8 mouse cellular contexts compared by ENCODE assay signal in genomic region chr2:155472671-155473569, GRCm38 (mm10). TPM values are rescaled to one million over a fixed set of nuclear protein-coding genes. Genes with fewer than 3 reads are reported as not detected.
DNase-seq lines count a peak whose midpoint lies in the region; ATAC-seq and TF ChIP-seq lines count a peak whose summit lies in the region.

No protein-coding gene starts in this region.

- peak; percentile 43 to 45 for DNase-seq in B cell, adult 2 months
- DNase-seq in adrenal gland, postnatal 10 days: peak; percentile 70
- peak; percentile 52 for DNase-seq in embryonic facial prominence, embryonic 11.5 days (ENCODE audit: low spot score)
- DNase-seq in heart, adult 2 months: peak; percentile 45 to 66
- DNase-seq in kidney, adult 11 months: peak; percentile 58
- peak; percentile 60 for DNase-seq in liver, embryonic 11.5 days (ENCODE audit: low spot score)

- no peaks in the 10 kb centered on the region; the same call in 1 of the 2 replicates for H3K4me1 ChIP-seq in embryonic facial prominence, embryonic 11.5 days (ENCODE audit: control insufficient read depth, insufficient read depth, low read length)
- H3K4me1 ChIP-seq in heart, adult 2 months (ENCODE audit: control insufficient read depth, insufficient read depth, low read length): peaks cover 4% of the 10 kb centered on the region
- H3K4me1 ChIP-seq in liver, embryonic 11.5 days (replicated peaks; ENCODE audit: control insufficient read depth, insufficient read depth, low read length): peaks cover 11% of the 10 kb centered on the region
- H3K4me1 ChIP-seq in stomach, embryonic 16.5 days (ENCODE audit: control insufficient read depth, insufficient read depth, low read length): peaks cover 4% of the 10 kb centered on the region; the same call in 1 of the 2 replicates

- H3K27ac ChIP-seq in embryonic facial prominence, embryonic 11.5 days (replicated peaks; ENCODE audit: low read depth, low read length): peak overlapping the region; percentile 77
- H3K27ac ChIP-seq in heart, adult 2 months: peak overlapping the region; percentile 83
- H3K27ac ChIP-seq in liver, embryonic 11.5 days (ENCODE audit: low read depth, low read length): peak overlapping the region; percentile 81
- H3K27ac ChIP-seq in stomach, embryonic 16.5 days (ENCODE audit: low read length): peak overlapping the region; percentile 89

- no peak for TF ChIP-seq EP300 in heart, adult 2 months (IDR thresholded peaks at IDR 0.05; ENCODE audit: insufficient read depth, low read depth, low read length)

- intact Hi-C loops in heart, adult 2 months (cut with DNase I): loop anchor here (2.0 to 5.0 kb wide), 2 partner anchors 44 to 116 kb away; partner anchors contain the start of genes Acss2 and Pigu

- peak overlapping the region; percentile 96 for H3K9ac ChIP-seq in embryonic facial prominence, embryonic 11.5 days (replicated peaks; ENCODE audit: low read length)
- peak overlapping the region; percentile 97 for H3K9ac ChIP-seq in heart, adult 2 months (ENCODE audit: low read depth, low read length)
- H3K9ac ChIP-seq in liver, embryonic 11.5 days (ENCODE audit: low read depth, low read length): peak overlapping the region; percentile 93
- H3K9ac ChIP-seq in stomach, embryonic 16.5 days (ENCODE audit: low read length): peak overlapping the region; percentile 99

- no peak for TF ChIP-seq POLR2A in heart, adult 2 months (IDR thresholded peaks at IDR 0.05; ENCODE audit: insufficient read depth, low read depth, low read length)

- H3K27me3 ChIP-seq in embryonic facial prominence, embryonic 11.5 days (ENCODE audit: control insufficient read depth, insufficient read depth, low read length): no peaks in the 10 kb centered on the region
- no peaks in the 10 kb centered on the region for H3K27me3 ChIP-seq in heart, adult 2 months (ENCODE audit: control insufficient read depth, insufficient read depth, low read length)
- no peaks in the 10 kb centered on the region for H3K27me3 ChIP-seq in liver, embryonic 11.5 days (replicated peaks; ENCODE audit: control insufficient read depth, insufficient read depth, low read length)
- H3K27me3 ChIP-seq in stomach, embryonic 16.5 days (ENCODE audit: control insufficient read depth, insufficient read depth, low read length): no peaks in the 10 kb centered on the region

- ATAC-seq in embryonic facial prominence, embryonic 11.5 days (replicated peaks; ENCODE audit: insufficient number of reproducible peaks, low FRiP score, low TSS enrichment, low read depth): peak; percentile 75
- ATAC-seq in liver, embryonic 11.5 days (replicated peaks; ENCODE audit: low FRiP score): peak; percentile 62
- ATAC-seq in monocyte, adult 5-6 weeks (replicated peaks; ENCODE audit: insufficient number of reproducible peaks, low FRiP score, low TSS enrichment, poor library complexity, severe bottlenecking): peak; percentile 56
- ATAC-seq in stomach, embryonic 16.5 days (ENCODE audit: insufficient read depth, low FRiP score): peak; percentile 47; the same call in 1 of the 2 replicates

- peaks cover 3% of the 10 kb centered on the region; the same call in 1 of the 2 replicates for H3K79me2 ChIP-seq in heart, adult 2 months (replicated peaks; ENCODE audit: control insufficient read depth, insufficient read depth, low read length)

- TF ChIP-seq CTCF in heart, adult 2 months (IDR thresholded peaks at IDR 0.05): no peak

- under 1% methylated on average over 52 of the region's 71 CpGs for WGBS in embryonic facial prominence, embryonic 11.5 days
- 5% methylated on average over 59 of the region's 71 CpGs for WGBS in heart, adult 2 months
- WGBS in liver, embryonic 11.5 days: 1% methylated on average over 51 of the region's 71 CpGs
- WGBS in stomach, embryonic 16.5 days: 0% methylated on average over 40 of the region's 71 CpGs

- no peaks in the 10 kb centered on the region for H3K9me3 ChIP-seq in embryonic facial prominence, embryonic 11.5 days (replicated peaks; ENCODE audit: control insufficient read depth, low read length)
- H3K9me3 ChIP-seq in liver, embryonic 11.5 days (ENCODE audit: control insufficient read depth, low read length): no peaks in the 10 kb centered on the region
- no peaks in the 10 kb centered on the region for H3K9me3 ChIP-seq in stomach, embryonic 16.5 days (replicated peaks; ENCODE audit: control insufficient read depth, low read length)

- H3K4me2 ChIP-seq in embryonic facial prominence, embryonic 11.5 days (ENCODE audit: low read depth, low read length): peak overlapping the region; percentile 60
- peak overlapping the region; percentile 96 for H3K4me2 ChIP-seq in liver, embryonic 11.5 days
- peak overlapping the region; percentile 80 for H3K4me2 ChIP-seq in stomach, embryonic 16.5 days (ENCODE audit: low read depth, low read length)

- peak overlapping the region; percentile 83 for H3K4me3 ChIP-seq in embryonic facial prominence, embryonic 11.5 days (ENCODE audit: low read depth, low read length)
- H3K4me3 ChIP-seq in heart, adult 2 months: peak overlapping the region; percentile 77
- H3K4me3 ChIP-seq in liver, embryonic 11.5 days (ENCODE audit: low read depth, low read length): peak overlapping the region; percentile 88
- H3K4me3 ChIP-seq in stomach, embryonic 16.5 days (replicated peaks; ENCODE audit: low read length): peak overlapping the region; percentile 87

- H3K36me3 ChIP-seq in embryonic facial prominence, embryonic 11.5 days (replicated peaks; ENCODE audit: control insufficient read depth, insufficient read depth, low read depth, low read length): no peaks in the 10 kb centered on the region
- H3K36me3 ChIP-seq in heart, adult 2 months (ENCODE audit: control insufficient read depth, insufficient read depth, low read length): peaks cover 10% of the 10 kb centered on the region
- no peaks in the 10 kb centered on the region for H3K36me3 ChIP-seq in liver, embryonic 11.5 days (ENCODE audit: control insufficient read depth, insufficient read depth, low read length)
- no peaks in the 10 kb centered on the region for H3K36me3 ChIP-seq in stomach, embryonic 16.5 days (ENCODE audit: control insufficient read depth, insufficient read depth, low read length)

RNA-seq across cellular contexts. Expression of gene Ncoa6, which starts 0.8 kb away (rescaled TPM):
- total RNA-seq in adrenal gland, postnatal 10 days (2021): 10 to 100 TPM; 33.1 to 44.6 TPM
- polyA plus RNA-seq in embryonic facial prominence, embryonic 11.5 days (2014; fragmentation: Nextera tagmentation; extraction: Ambion mirVana): 27.7 and 28.6 TPM in 2 replicates
- total RNA-seq in heart, adult 2 months (2021): 10 to 100 TPM; 20.5 to 22.9 TPM
- polyA plus RNA-seq in heart, adult 2 months (2012; rRNA removed): 17.8 and 25.2 TPM in 2 replicates
- 19.9 and 20.7 TPM in 2 replicates for polyA plus RNA-seq in liver, embryonic 11.5 days (2014; fragmentation: Nextera tagmentation; extraction: Ambion mirVana)
- total RNA-seq in monocyte, adult 5-6 weeks (2017): 10.9 to 39.1 TPM (median 15.5 TPM) in 3 replicates
- polyA plus RNA-seq in stomach, embryonic 16.5 days (2015; fragmentation: Nextera tagmentation; extraction: Ambion mirVana): 13.6 and 13.9 TPM in 2 replicates

RNA-seq across cellular contexts. Expression of gene Acss2, which starts 44.8 kb away (rescaled TPM):
- total RNA-seq in adrenal gland, postnatal 10 days (2021): 10 to 100 TPM; 26.5 to 40.9 TPM
- 14.3 and 16.6 TPM in 2 replicates for polyA plus RNA-seq in embryonic facial prominence, embryonic 11.5 days (2014; fragmentation: Nextera tagmentation; extraction: Ambion mirVana)
- 10 to 100 TPM; 31.6 to 33.4 TPM for total RNA-seq in heart, adult 2 months (2021)
- 39.8 and 59.2 TPM in 2 replicates for polyA plus RNA-seq in heart, adult 2 months (2012; rRNA removed)
- 27.7 and 28.5 TPM in 2 replicates for polyA plus RNA-seq in liver, embryonic 11.5 days (2014; fragmentation: Nextera tagmentation; extraction: Ambion mirVana)
- 29.5 to 53.8 TPM (median 36.7 TPM) in 3 replicates for total RNA-seq in monocyte, adult 5-6 weeks (2017)
- polyA plus RNA-seq in stomach, embryonic 16.5 days (2015; fragmentation: Nextera tagmentation; extraction: Ambion mirVana): 12.6 and 15.4 TPM in 2 replicates

RNA-seq across cellular contexts. Expression of gene Ggt7, which starts 45.1 kb away (rescaled TPM):
- total RNA-seq in adrenal gland, postnatal 10 days (2021): 1 to 10 TPM; 4.4 to 6.9 TPM
- polyA plus RNA-seq in embryonic facial prominence, embryonic 11.5 days (2014; fragmentation: Nextera tagmentation; extraction: Ambion mirVana): 3.1 and 4.3 TPM in 2 replicates
- total RNA-seq in heart, adult 2 months (2021): under 1 TPM; 0.55 to 0.73 TPM
- 4.4 and 6.0 TPM in 2 replicates for polyA plus RNA-seq in heart, adult 2 months (2012; rRNA removed)
- 1.0 and 1.3 TPM in 2 replicates for polyA plus RNA-seq in liver, embryonic 11.5 days (2014; fragmentation: Nextera tagmentation; extraction: Ambion mirVana)
- total RNA-seq in monocyte, adult 5-6 weeks (2017): 0.64 to 1.5 TPM (median 1.1 TPM) in 3 replicates
- 4.5 and 5.0 TPM in 2 replicates for polyA plus RNA-seq in stomach, embryonic 16.5 days (2015; fragmentation: Nextera tagmentation; extraction: Ambion mirVana)

Comparison
In these comparisons a context has a peak if more than half of its experiments do, and no peak if none do; other contexts are left out.
1. Peak in every context shown above with its lines: DNase-seq, ATAC-seq, H3K4me3 ChIP-seq and H3K27ac ChIP-seq.